Mouse (Mus musculus) testis, postnatal 14 days (tissue): ENCODE measurements around the gene Mgat4d.
"Not testable (repeated sequence)": the region's sequence is repeated elsewhere in the genome, so short reads cannot be mapped to it uniquely, and the experiment has no call there.

Experiments used
- DNase-seq: peaks from one replicate; pipeline ENCODE4 v3.0.0; 2021; ENCODE audit warnings: low spot score

Mgat4d gene

GRCm38 (mm10) chr8:83348263-83348662 lies at the start of gene Mgat4d:
Gene Mgat4d, plus strand, starts transcription at chr8:83348471.
- DNase-seq = no peak

DNA sequence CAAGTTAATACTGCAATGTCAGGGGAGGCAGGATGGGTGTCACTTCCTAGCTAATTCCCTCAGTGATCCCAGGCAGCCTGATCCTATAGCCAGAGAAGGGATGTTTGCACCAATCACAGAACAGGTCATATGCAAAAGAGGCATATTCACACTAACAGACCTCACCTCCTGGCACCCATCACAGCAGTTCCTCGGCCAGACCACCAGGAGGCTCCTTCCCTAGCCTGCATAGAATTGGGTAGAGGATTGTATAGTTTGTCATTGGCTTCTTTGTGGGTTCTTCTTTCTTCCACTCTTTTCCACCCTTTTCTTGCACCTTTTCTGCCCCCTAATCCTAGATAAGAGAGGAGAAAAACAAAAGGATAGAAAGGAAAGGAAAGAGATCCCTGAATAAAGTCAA lies 48.1 kb upstream of the Mgat4d start:
- no peak for DNase-seq

- no peak for DNase-seq
These were observed 43.3 kb upstream of the Mgat4d start for GRCm38 (mm10) chr8:83304946-83305345.

GRCm38 (mm10) chr8:83309836-83310235 lies 38.4 kb upstream of the Mgat4d start:
- no peak for DNase-seq

DNA sequence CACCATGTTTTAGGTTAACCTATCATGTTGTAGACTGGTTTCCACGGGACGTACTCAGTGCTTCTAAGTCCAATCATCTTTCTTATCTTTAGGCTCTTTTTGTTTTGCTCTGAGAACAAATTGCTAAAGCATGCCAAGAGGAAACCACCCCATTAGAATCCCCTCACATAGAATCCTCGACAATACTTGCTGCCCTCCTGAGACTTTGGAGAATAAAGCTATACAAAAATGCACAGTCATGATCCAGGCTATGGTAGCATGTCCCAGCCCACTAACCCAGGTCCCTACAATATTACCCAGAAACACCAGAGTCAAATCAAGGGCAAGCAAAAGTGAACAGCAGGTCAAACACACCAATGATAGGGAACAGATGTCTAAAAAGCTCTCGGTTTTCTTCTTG lies 33.2 kb upstream of the Mgat4d start:
- DNase-seq = not testable (repeated sequence)

DNA sequence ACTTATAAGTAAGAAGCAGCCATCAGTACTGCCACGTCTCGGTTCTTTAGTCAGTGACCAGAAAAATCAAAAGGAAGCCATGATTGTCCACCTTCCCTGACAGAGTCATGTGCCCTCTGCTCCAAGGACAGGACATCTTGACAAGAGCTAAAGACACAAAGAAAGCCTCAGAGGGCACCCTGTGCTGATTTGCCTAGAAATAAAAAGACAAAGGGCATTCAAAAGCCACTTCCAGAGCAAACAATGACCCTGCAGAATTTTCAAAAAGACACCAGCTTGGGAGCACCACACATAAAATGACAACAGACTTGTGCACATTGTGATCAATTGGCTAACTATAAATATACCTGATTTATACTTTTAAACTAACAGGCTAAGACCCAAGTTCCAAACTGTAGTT lies 32.6 kb upstream of the Mgat4d start:
- no peak for DNase-seq

DNA sequence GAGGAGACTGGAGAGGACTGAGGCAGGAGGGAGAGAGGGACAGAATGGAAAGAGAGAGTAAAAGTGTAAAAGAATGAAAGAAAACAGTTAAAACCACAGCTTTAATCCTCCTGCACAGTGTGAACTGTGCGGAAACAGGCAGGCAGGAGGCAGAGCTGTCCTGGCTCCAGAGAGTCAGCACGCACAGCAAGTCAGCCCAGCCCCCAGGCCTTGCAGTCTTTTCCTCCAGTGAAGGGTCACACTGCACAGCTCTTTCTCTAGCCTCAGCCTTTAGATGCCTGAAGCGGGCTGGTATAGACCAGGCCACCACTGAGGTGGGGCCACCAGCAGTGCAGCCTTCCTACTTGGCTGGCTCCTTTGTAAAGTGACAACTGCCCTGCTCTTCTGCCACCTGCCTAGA lies 27.7 kb upstream of the Mgat4d start:
- no peak for DNase-seq

GRCm38 (mm10) chr8:83322374-83322773 lies 25.9 kb upstream of the Mgat4d start:
- DNase-seq = no peak

DNA sequence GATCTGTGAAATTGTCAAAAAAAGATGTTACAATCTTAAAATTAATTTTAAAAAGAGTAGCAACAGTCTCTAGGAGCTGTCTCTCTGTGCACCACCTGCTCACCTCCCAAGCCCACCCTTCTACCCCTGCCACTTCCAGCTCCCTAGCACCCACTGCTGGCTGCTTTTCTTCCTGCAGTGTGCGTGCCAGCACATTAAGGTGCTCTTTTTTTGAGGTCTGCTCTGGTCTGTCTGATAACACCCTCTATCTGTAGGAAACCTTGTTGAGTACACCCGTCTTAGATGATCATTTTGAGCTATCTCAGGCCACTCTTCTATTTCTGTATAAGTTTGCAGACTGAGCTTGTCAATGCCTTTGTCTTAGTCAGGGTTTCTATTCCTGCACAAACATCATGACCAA lies 25.2 kb upstream of the Mgat4d start:
- DNase-seq = no peak

DNA sequence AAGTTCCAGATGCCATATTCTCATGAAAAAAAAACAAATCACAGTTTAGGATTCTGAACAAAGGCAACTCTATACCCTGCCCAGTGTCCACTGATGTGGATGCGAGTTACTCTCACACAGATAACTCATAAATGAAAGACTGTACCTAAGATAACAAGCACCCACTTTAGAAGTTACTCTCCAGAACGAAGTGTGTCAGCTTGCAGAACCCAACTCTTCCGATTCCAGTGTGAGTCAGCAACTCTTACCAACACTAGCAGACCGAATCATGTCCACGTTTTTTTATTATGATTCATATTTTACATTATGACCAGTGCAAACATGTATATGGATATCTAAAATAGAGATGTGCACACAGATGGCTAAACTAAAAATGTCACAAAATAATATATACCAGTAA lies 20.4 kb upstream of the Mgat4d start:
- DNase-seq = no peak

- no peak for DNase-seq
These were observed 16.7 kb upstream of the Mgat4d start for GRCm38 (mm10) chr8:83331567-83331898.

DNA sequence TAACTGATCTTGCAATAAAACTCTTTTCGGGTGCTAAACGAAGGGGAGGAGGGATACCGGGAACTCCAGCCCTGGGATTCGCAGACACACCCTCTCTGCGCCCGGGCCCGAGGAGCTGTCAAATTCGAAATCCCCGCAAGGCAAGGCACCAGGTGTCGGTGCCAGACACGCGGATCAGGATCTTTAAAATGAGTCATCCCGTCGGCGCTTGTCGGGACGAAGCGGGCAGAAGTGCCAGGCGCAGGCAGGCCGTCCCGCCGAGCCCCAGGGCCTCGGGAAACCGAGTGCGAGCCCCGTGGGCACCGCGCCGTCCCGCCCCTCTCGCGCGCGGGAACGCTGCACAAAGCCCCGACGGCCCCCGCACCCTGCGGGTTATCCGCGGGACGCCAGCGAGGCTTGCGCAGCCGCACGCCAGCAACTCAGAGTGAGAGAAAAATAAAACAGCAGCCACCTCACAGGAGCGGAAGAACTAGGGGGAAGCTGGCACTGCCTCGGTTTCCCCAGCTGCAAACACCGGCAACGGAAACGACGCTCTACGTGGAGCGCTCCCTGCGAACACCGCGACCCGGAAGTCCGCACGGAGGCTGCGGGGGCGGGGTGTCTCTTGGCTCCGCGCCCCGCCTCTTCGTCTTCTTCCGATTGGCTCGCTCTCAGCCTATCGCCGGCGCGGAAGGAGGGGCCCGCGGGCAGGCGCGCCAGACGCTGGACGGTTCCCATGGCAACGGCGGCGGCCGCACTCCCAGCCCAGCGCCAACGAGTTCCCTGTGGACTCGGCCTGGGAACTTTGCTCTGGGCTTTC lies 16.2 kb upstream of the Mgat4d start, which contains the start of gene Elmod2:
Elmod2 (minus strand) TSS at position 588 of the 799 bp plus-strand sequence.
- peak; percentile 97 for DNase-seq

DNA sequence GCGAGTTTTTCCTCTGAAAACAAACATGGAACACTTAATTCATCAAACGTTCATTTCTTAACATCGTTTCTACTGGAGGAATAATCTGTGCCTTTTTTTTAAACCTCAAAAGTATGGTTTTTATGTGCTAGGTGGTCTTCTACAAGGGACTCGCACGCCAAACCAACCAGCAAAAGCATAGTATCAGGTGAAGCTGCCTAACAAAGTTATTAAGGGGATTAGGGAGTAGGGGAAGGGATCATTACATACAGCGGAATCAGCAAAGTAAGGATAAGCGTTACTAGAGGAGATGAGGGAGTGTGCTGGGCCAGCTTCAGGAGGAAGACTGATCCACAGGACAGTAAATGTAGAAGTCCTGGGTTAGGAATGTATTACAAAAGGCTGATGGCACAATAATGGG lies 15.4 kb upstream of the Mgat4d start:
- no peak for DNase-seq

GRCm38 (mm10) chr8:83342076-83342475 lies 6.2 kb upstream of the Mgat4d start:
- DNase-seq = no peak

GRCm38 (mm10) chr8:83342693-83343092 lies 5.6 kb upstream of the Mgat4d start:
- no peak for DNase-seq

DNA sequence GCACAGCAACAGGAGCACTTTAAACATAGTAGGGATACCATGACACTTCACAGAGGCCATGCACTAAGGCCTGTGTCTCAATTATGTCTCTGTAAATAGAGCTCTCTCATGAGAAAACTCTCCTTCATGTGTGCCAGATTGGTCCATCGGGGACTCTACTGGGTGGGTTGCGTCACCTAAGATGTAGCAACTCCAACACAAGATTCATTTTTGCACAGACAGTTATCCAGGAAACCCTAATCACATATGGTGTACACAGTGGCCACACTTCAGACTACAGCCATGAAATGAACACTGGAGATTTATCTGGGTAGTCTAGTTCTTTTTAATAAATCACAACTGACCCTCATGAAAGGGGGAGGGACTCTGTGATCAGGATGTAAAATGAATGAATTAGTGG lies 3.0 kb downstream of the Mgat4d start:
- no peak for DNase-seq

GRCm38 (mm10) chr8:83363156-83363769 lies 15.0 kb downstream of the Mgat4d start:
- DNase-seq = peak; percentile 17

- DNase-seq = no peak
These were observed 29.0 kb downstream of the Mgat4d start for GRCm38 (mm10) chr8:83377231-83377630.

GRCm38 (mm10) chr8:83380141-83380540 lies 31.9 kb downstream of the Mgat4d start:
- DNase-seq = no peak

DNA sequence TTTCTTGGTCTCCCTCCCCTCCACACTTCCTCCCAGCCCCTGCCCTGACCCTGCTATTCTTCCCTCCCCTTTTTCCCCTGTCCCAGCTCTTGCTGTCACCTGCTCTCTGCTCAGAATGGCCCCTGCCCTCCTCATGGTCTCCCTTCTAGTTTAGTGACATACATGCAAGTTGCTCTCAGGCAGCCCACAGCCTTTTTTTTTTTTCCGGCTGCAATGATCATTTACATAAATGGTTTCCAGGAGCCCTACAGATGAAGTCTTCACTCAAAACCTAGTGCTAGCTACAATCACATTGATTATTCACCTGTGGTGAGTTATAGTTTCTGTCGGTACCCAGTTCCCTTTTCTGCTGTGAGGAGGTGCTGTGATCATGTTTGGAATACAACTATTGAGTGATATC lies 32.7 kb downstream of the Mgat4d start:
- DNase-seq = no peak

DNA sequence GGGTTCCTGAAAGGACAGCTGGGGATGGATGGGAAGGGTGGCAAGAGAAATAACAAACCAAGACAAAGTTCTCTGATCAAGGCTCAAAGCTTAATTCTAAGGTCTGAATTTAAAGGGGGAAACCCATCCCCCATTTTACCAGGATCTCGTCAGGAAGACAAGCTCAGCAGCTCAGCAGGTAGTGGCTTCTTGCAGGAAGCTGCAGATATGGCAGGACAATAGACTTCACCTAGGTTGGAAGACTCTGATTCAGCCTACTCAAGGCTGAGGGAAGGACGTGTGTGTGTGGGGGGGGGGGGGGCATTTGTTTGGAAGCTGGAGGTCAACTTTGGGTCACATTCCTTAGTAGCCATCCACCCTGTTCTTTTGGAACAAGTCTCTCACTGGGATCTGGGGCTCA lies 34.6 kb downstream of the Mgat4d start:
- DNase-seq = no peak

DNA sequence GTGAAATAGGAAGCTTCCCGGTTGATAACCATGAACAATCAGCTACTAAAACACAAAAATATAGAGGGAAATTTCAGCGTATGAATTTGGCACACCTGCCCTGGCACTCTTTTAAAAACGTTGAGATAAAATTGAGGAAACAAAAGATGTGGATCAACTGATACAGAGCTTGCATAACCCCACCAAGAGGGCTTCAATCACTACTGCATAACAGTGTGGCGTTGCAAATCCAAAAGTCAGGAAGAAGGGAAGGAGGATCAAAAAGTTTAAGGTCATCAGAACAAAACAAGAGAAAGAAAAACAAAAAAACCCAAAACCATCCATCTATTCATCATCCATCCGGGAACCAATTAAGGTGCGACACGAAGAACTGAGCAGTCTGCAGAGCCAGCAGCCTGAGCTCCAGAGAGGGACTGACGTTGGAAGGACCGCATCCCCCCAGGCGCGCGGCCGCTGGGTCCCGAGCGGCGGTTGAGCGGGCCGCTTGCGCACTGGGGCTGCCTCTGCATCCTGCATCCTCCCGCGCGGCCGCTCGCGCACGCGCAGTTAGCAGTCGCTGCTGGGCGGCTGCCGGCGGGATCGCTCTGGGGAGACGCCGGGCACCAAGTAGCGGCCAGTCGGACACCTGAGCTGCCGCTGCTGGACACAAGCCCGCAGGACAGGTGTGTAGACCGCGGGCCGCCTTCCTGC lies 41.2 kb downstream of the Mgat4d start, which contains the start of gene Clgn:
Clgn (plus strand) TSS at position 552 of the 690 bp plus-strand sequence.
- peak; percentile 85 for DNase-seq
